Mouse (Mus musculus) gastrocnemius, postnatal 14 days (tissue): ENCODE measurements at regions not wholly inside any gene's neighbourhood (a gene's known extent, or its start where the extent isn't known, plus 50 kb on each side); places are given as distances from the start of the nearest gene placed in this dataset.

Experiments
- DNase-seq: peaks from one replicate; pipeline ENCODE4 v3.0.0; 2021; ENCODE audit warnings: mixed read lengths
- intact Hi-C: fragments of 180-260 bp; cut with DNase I; formaldehyde crosslinking; loops from one replicate; pipeline ENCODE4 v1.15.1; 2025; ENCODE audit warnings: low total_unique reads

DNA sequence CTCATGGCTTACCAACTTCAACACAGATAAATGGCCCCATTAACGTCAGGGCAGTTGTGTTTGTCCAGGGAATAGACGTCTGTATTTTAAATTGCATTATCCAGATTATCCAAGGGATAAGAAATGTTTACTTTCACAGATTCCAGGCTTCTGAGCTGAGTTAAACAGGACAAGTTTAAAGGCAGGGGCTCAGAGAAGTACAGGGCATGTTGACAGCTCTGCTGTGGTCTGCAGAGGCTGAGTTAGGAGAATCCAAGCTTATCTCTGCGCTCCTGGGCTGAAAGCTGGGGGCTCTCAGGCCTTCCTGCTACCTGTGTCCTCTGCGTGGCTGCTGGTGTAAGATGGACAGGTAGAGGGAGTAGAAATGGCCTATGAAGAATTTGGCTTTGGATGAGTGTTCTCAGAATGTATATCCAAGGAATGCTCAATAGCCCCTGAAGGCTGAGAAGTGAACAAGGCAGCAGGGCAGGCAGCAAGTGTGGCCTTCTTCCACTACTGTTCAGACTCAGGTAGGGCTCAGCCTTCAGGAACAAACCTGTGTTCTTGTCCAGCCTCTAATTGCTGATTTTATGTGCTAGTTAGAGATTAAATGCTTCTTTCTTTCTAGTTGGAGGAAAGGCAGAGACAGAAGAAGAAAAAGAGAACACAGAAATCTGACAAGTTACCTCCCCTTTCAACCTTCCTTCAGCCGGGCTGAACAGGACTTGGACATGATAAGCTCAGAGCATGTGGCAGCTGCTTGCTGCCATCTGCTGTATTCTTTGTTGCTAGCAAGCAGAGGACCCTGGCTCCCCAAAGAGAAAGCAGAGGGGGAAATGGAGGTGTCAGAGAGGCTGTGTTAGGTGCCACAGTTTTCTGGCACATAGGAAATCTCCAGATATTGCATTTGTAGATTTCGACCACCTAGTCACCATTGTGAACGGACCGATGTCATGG lies 77.9 kb upstream of the Grem2 start:
- intact Hi-C loops: loop anchor here (5.0 kb wide), 1 partner anchor 407 kb away; no protein-coding TSS in a partner anchor
- peak; percentile 7 for DNase-seq

DNA sequence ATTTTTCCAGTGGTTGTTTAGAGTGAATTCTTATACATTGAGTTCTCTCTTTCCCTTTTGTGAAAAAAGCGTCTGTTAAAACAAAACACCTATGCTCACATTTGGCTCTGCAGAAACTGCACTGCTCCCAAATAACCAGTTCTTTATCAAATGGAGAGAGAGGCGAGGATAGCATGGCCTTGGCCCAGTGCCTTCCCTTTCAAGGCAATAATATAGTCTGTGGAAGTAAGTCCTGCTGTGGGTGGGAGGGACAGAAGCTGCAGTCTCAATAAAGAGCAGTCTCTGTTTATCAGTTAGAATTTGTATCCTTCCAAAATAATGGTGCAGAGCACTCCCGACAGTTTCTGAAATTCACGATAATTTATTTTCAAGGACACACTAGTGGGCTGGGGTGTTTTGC lies 70.9 kb upstream of the Grem2 start:
- intact Hi-C loops: no loop called here
- DNase-seq: no peak

DNA sequence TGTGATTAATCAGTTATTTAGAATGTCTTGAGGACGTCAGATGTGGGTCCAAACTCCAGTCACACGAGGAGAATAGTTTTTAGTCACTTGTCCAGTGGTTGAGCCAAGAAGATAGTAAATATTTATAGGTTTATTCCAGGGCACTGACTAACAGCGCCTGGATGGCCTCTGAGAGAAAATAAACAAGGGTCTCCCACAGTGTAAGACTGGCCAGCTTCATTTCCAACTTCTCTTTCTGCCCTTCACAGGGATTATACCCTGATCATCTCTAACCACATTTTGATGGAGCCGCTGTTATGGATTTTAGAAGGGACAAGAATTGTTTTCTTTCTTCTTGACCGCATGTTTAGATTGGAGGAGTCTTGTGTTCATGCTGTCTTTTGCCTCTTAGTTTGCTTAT lies 67.0 kb upstream of the Grem2 start:
- DNase-seq: no peak
- intact Hi-C loops: no loop called here

DNA sequence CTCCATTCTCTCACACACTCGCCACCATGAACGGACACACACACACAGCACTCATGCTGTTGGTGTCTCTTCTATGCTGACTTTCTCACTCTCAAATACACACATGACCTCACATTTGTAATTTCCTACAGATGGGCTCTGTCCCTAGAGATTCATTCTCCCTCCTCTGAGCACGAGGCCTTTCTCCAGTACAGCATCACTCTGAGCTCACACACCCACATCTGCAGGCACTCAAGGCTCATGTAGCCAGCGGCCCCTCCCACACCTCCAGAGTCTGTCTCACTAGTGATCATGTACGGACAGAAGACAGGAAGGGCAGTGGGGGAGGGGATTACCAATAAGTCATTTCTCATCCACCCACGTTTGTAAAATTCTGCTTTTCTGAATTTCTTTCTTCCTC lies 50.3 kb upstream of the Grem2 start:
- DNase-seq: no peak
- intact Hi-C loops: no loop called here
